Mouse (Mus musculus): ENCODE data around the gene Rhebl1. TPM values are rescaled to one million over a fixed set of nuclear protein-coding genes. Genes with fewer than 3 reads are reported as not detected.
A peak's percentile ranks its signal among the peaks of the same experiment; 100 is the strongest.

Gene Rhebl1
- total and polyA plus RNA-seq, 2 experiments: 0.37 to 1.8 TPM

DNA sequence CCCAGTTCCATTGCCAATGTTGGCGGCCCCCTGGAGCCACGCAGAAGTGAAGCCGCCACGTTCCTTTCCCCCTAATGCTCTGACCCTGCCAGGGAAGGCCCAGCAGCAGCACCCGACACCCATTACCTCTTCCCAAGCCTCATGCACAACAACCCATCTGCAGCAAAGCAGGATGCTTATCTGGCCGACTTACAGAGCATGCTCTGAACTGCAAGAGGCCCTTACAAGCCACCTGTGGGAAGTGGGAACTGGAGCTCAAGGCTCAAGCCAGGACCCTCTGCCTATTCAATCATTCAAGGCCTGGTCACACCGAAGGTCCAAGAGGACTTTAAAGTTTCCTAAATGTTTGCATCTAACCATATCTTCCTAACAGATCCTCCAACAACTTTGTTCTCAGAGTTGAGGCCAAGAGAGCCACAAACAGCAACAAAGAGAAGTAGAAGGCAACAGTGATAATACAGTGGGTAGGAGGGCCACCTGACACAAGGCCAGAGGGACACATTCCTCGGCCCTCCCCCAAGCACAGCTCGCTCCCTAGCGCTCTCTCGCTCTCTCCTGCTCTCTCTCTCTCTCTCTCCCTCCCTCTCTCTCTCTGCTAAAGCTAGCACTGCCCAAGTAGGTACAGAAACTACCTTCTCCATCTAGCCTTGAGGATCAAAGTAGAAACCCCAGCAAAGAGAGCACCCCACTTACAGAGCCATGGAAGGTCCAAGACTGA, 25.8 kb downstream of the Rhebl1 start:
- Histone ChIP-seq H3K79me2 (ENCODE audit: control insufficient read depth, insufficient read depth, low read length) (peaks cover 50% of the 10 kb centered on the region), H3K4me1 (ENCODE audit: control insufficient read depth, insufficient read depth, low read length) (peaks cover 27% of the 10 kb centered on the region), H3K4me3 (ENCODE audit: insufficient read depth, low read depth, low read length) (no peak overlapping the region), H3K27me3 (ENCODE audit: control insufficient read depth, insufficient read depth, low read length) (no peaks in the 10 kb centered on the region), H3K36me3 (ENCODE audit: control insufficient read depth, insufficient read depth, low read length) (peaks cover 23% of the 10 kb centered on the region), H3K27ac (replicated peaks; ENCODE audit: insufficient read depth, low read depth, low read length) (no peak overlapping the region), H3K9ac (ENCODE audit: low read depth, low read length) (peak overlapping the region; percentile 35)
- no peak for DNase-seq (ENCODE audit: extremely low read depth, low read depth, low spot score)
- no peak for TF ChIP-seq CTCF (IDR thresholded peaks at IDR 0.05; ENCODE audit: low read depth, low read length)
- no peak for TF ChIP-seq POLR2A (IDR thresholded peaks at IDR 0.05; ENCODE audit: extremely low read depth, insufficient read depth, low read length)
- 36% methylated on average over 11 of the region's 11 CpGs for WGBS

GRCm38 (mm10) chr15:98867321-98867720, 27.0 kb downstream of the Rhebl1 start:
- Histone ChIP-seq H3K4me3 (ENCODE audit: insufficient read depth, low read depth, low read length) (no peak overlapping the region), H3K79me2 (ENCODE audit: control insufficient read depth, insufficient read depth, low read length) (peaks cover 53% of the 10 kb centered on the region), H3K36me3 (ENCODE audit: control insufficient read depth, insufficient read depth, low read length) (peaks cover 32% of the 10 kb centered on the region), H3K9ac (ENCODE audit: low read depth, low read length) (no peak overlapping the region; the same call in 1 of the 2 replicates), H3K27me3 (ENCODE audit: control insufficient read depth, insufficient read depth, low read length) (no peaks in the 10 kb centered on the region), H3K27ac (replicated peaks; ENCODE audit: insufficient read depth, low read depth, low read length) (no peak overlapping the region), H3K4me1 (ENCODE audit: control insufficient read depth, insufficient read depth, low read length) (peaks cover 27% of the 10 kb centered on the region)
- 62% methylated on average over 6 of the region's 6 CpGs for WGBS
- DNase-seq (ENCODE audit: extremely low read depth, low read depth, low spot score): peak; percentile 54
- TF ChIP-seq POLR2A (IDR thresholded peaks at IDR 0.05; ENCODE audit: extremely low read depth, insufficient read depth, low read length): no peak
- no peak for TF ChIP-seq CTCF (IDR thresholded peaks at IDR 0.05; ENCODE audit: low read depth, low read length)

- DNase-seq (ENCODE audit: extremely low read depth, low read depth, low spot score): no peak
- H3K79me2 ChIP-seq (ENCODE audit: control insufficient read depth, insufficient read depth, low read length): peaks cover 51% of the 10 kb centered on the region
- peaks cover 38% of the 10 kb centered on the region for H3K36me3 ChIP-seq (ENCODE audit: control insufficient read depth, insufficient read depth, low read length)
- no peak overlapping the region for H3K4me3 ChIP-seq (ENCODE audit: insufficient read depth, low read depth, low read length)
- WGBS: 89% methylated on average over 5 of the region's 5 CpGs
- H3K9ac ChIP-seq (ENCODE audit: low read depth, low read length): no peak overlapping the region
- peaks cover 27% of the 10 kb centered on the region for H3K4me1 ChIP-seq (ENCODE audit: control insufficient read depth, insufficient read depth, low read length)
- H3K27ac ChIP-seq (replicated peaks; ENCODE audit: insufficient read depth, low read depth, low read length): no peak overlapping the region
- no peak for TF ChIP-seq CTCF (IDR thresholded peaks at IDR 0.05; ENCODE audit: low read depth, low read length)
- TF ChIP-seq POLR2A (IDR thresholded peaks at IDR 0.05; ENCODE audit: extremely low read depth, insufficient read depth, low read length): no peak
- no peaks in the 10 kb centered on the region for H3K27me3 ChIP-seq (ENCODE audit: control insufficient read depth, insufficient read depth, low read length)
Observed at GRCm38 (mm10) chr15:98866501-98866900, 27.8 kb downstream of the Rhebl1 start.

DNA sequence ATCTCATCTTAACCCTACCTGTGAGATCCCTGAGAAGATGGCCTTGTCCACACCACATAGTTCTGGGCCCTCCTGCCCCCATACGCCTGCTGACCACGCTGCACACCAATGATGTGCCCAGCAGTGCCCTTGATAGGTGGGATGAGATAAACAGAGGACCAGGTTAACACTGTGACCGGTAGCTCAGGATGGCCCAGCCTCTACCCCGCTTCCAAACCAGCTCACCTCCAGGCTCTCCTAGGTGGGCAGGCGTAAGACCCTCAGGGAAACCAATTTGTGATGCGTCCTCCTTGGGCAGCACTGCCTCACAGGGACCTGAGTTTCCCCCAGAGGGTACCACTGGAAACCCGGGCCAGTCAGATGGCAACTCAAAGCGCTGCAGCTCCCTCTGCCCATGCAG, 28.6 kb downstream of the Rhebl1 start:
- no peak overlapping the region for H3K9ac ChIP-seq (ENCODE audit: low read depth, low read length)
- TF ChIP-seq CTCF (IDR thresholded peaks at IDR 0.05; ENCODE audit: low read depth, low read length): no peak
- TF ChIP-seq POLR2A (IDR thresholded peaks at IDR 0.05; ENCODE audit: extremely low read depth, insufficient read depth, low read length): no peak
- no peak for DNase-seq (ENCODE audit: extremely low read depth, low read depth, low spot score)
- no peaks in the 10 kb centered on the region for H3K27me3 ChIP-seq (ENCODE audit: control insufficient read depth, insufficient read depth, low read length)
- no peak overlapping the region for H3K27ac ChIP-seq (replicated peaks; ENCODE audit: insufficient read depth, low read depth, low read length)
- peaks cover 27% of the 10 kb centered on the region for H3K4me1 ChIP-seq (ENCODE audit: control insufficient read depth, insufficient read depth, low read length)
- peaks cover 44% of the 10 kb centered on the region for H3K79me2 ChIP-seq (ENCODE audit: control insufficient read depth, insufficient read depth, low read length)
- H3K36me3 ChIP-seq (ENCODE audit: control insufficient read depth, insufficient read depth, low read length): peaks cover 45% of the 10 kb centered on the region
- H3K4me3 ChIP-seq (ENCODE audit: insufficient read depth, low read depth, low read length): no peak overlapping the region
- over 99% methylated on average over 8 of the region's 8 CpGs for WGBS

- Histone ChIP-seq H3K27ac (replicated peaks; ENCODE audit: insufficient read depth, low read depth, low read length) (no peak overlapping the region), H3K4me1 (ENCODE audit: control insufficient read depth, insufficient read depth, low read length) (peaks cover 24% of the 10 kb centered on the region), H3K27me3 (ENCODE audit: control insufficient read depth, insufficient read depth, low read length) (no peaks in the 10 kb centered on the region), H3K36me3 (ENCODE audit: control insufficient read depth, insufficient read depth, low read length) (peaks cover 48% of the 10 kb centered on the region), H3K79me2 (ENCODE audit: control insufficient read depth, insufficient read depth, low read length) (peaks cover 39% of the 10 kb centered on the region), H3K9ac (ENCODE audit: low read depth, low read length) (no peak overlapping the region), H3K4me3 (ENCODE audit: insufficient read depth, low read depth, low read length) (no peak overlapping the region)
- DNase-seq (ENCODE audit: extremely low read depth, low read depth, low spot score): no peak
- TF ChIP-seq CTCF (IDR thresholded peaks at IDR 0.05; ENCODE audit: low read depth, low read length): no peak
- WGBS: 91% methylated on average over 6 of the region's 6 CpGs
Observed at GRCm38 (mm10) chr15:98864951-98865350, 29.4 kb downstream of the Rhebl1 start.

- Histone ChIP-seq H3K36me3 (ENCODE audit: control insufficient read depth, insufficient read depth, low read length) (peaks cover 57% of the 10 kb centered on the region), H3K4me3 (ENCODE audit: insufficient read depth, low read depth, low read length) (no peak overlapping the region), H3K4me1 (ENCODE audit: control insufficient read depth, insufficient read depth, low read length) (peaks cover 10% of the 10 kb centered on the region), H3K79me2 (ENCODE audit: control insufficient read depth, insufficient read depth, low read length) (peaks cover 24% of the 10 kb centered on the region), H3K27ac (replicated peaks; ENCODE audit: insufficient read depth, low read depth, low read length) (no peak overlapping the region), H3K27me3 (ENCODE audit: control insufficient read depth, insufficient read depth, low read length) (no peaks in the 10 kb centered on the region), H3K9ac (ENCODE audit: low read depth, low read length) (no peak overlapping the region)
- TF ChIP-seq CTCF (IDR thresholded peaks at IDR 0.05; ENCODE audit: low read depth, low read length) (no peak), POLR2A (IDR thresholded peaks at IDR 0.05; ENCODE audit: extremely low read depth, insufficient read depth, low read length) (no peak)
- DNase-seq (ENCODE audit: extremely low read depth, low read depth, low spot score): no peak
- 94% methylated on average over 12 of the region's 12 CpGs for WGBS
Observed at GRCm38 (mm10) chr15:98863451-98863958, 30.8 kb downstream of the Rhebl1 start.

All from liver, adult 2 months (tissue).